Mouse (Mus musculus) heart, adult 2 months (tissue): ENCODE results near the gene AI661453.

Source experiments
- CTCF ChIP-seq: fragments of 200-600 bp; IDR thresholded peaks from 2 replicates; pipeline ENCODE4 v1.8.1; 2022; ENCODE audit warnings: antibody characterized with exemption, mild to moderate bottlenecking, moderate library complexity
- EP300 ChIP-seq: fragments of 200-500 bp; IDR thresholded peaks from 2 replicates; pipeline ENCODE4 v1.6.1; 2011; ENCODE audit warnings: low read depth, low read length, control low read depth; ENCODE audit not compliant: insufficient read depth

GRCm38 (mm10) chr17:47504941-47505346, 68.5 kb downstream of the AI661453 start, which contains the start of gene Ccnd3:
- TF ChIP-seq CTCF (no peak), EP300 (peak; percentile 79)
